Mouse (Mus musculus) olfactory bulb, adult 2 months (tissue): ENCODE data around the gene Xk. TPM values are rescaled to one million over a fixed set of nuclear protein-coding genes. Genes with fewer than 3 reads are reported as not detected.
A peak's percentile ranks its signal among the peaks of the same experiment; 100 is the strongest.

ENCODE experiments used
- H3K27ac ChIP-seq: fragments of 200-500 bp; 2 replicates; pipeline ENCODE4 v1.5.1; 2012; ENCODE audit warnings: low read depth, low read length; ENCODE audit not compliant: insufficient read depth
- H3K4me1 ChIP-seq: fragments of 200-500 bp; 2 replicates; pipeline ENCODE4 v1.6.1; 2012; ENCODE audit warnings: low read length; ENCODE audit not compliant: control insufficient read depth, insufficient read depth
- H3K4me3 ChIP-seq: fragments of 200-500 bp; 2 replicates; pipeline ENCODE4 v1.5.1; 2012; ENCODE audit warnings: mild to moderate bottlenecking, low read depth, low read length, moderate library complexity; ENCODE audit not compliant: insufficient read depth
- CTCF ChIP-seq: fragments of 200-500 bp; IDR thresholded peaks from 2 replicates; pipeline ENCODE4 v1.5.1; 2012; ENCODE audit warnings: low read depth, mild to moderate bottlenecking, low read length, moderate library complexity; ENCODE audit not compliant: insufficient read depth
- POLR2A ChIP-seq: fragments of 200-500 bp; IDR thresholded peaks from 2 replicates; pipeline ENCODE4 v1.6.1; 2012; ENCODE audit warnings: mild to moderate bottlenecking, low read depth, low read length, moderate library complexity; ENCODE audit not compliant: insufficient read depth
- WGBS: fragments of 180-500 bp; shearing (Covaris S2); methylation state at CpG from one replicate; pipeline ENCODE4 v1.1.7; 2018; 5-methylcytosine and 5-hydroxymethylcytosine counted together
- polyA plus RNA-seq: library from polyadenylated mRNA; stranded (reverse); fragments of >200 nt; gene quantifications from 2 replicates; pipeline ENCODE4 v1.2.4, GENCODE M21; 2012; ENCODE audit warnings: low replicate concordance; ENCODE audit not compliant: missing spikeins, insufficient read depth, insufficient read length

The Xk gene
- polyA plus RNA-seq = not detected in 2 replicates

GRCm38 (mm10) chrX:9272460-9273361, at the start of gene Xk:
TSS of gene Xk (plus strand) at chrX:9272756.
- H3K27ac ChIP-seq = no peak within 1 kb of the TSS
- TF ChIP-seq CTCF = no peak
- no peak for TF ChIP-seq POLR2A
- no peaks in the 10 kb centered on the region for H3K4me1 ChIP-seq
- H3K4me3 ChIP-seq = peak within 1 kb of the TSS; percentile 89
- WGBS = 19% methylated on average over 74 of the region's 94 CpGs

GRCm38 (mm10) chrX:9227105-9227504, 45.5 kb upstream of the Xk start:
- no peak overlapping the region for H3K27ac ChIP-seq
- no peaks in the 10 kb centered on the region for H3K4me1 ChIP-seq
- H3K4me3 ChIP-seq = no peak overlapping the region
- WGBS = 74% methylated on average over 2 of the region's 2 CpGs
- no peak for TF ChIP-seq CTCF
- no peak for TF ChIP-seq POLR2A

GRCm38 (mm10) chrX:9240737-9241591, 31.6 kb upstream of the Xk start:
- H3K27ac ChIP-seq = no peak overlapping the region
- 62% methylated on average over 5 of the region's 5 CpGs for WGBS
- H3K4me1 ChIP-seq = no peaks in the 10 kb centered on the region
- H3K4me3 ChIP-seq = no peak overlapping the region
- no peak for TF ChIP-seq CTCF
- TF ChIP-seq POLR2A = no peak

GRCm38 (mm10) chrX:9243381-9243864, 29.1 kb upstream of the Xk start:
- TF ChIP-seq CTCF (no peak), POLR2A (no peak)
- WGBS = 63% methylated on average over 8 of the region's 8 CpGs
- Histone ChIP-seq H3K4me3 (no peak overlapping the region), H3K27ac (no peak overlapping the region), H3K4me1 (no peaks in the 10 kb centered on the region)

GRCm38 (mm10) chrX:9244603-9245336, 27.8 kb upstream of the Xk start:
- TF ChIP-seq POLR2A = no peak
- TF ChIP-seq CTCF = no peak
- H3K4me1 ChIP-seq = no peaks in the 10 kb centered on the region
- H3K27ac ChIP-seq = no peak overlapping the region

GRCm38 (mm10) chrX:9248911-9249310, 23.6 kb upstream of the Xk start:
- TF ChIP-seq CTCF (no peak), POLR2A (no peak)
- no peaks in the 10 kb centered on the region for H3K4me1 ChIP-seq
- 60% methylated on average over 5 of the region's 5 CpGs for WGBS

More at GRCm38 (mm10) chrX:9244603-9245336, 27.8 kb upstream of the Xk start:
- WGBS = 64% methylated on average over 12 of the region's 12 CpGs
- H3K4me3 ChIP-seq = no peak overlapping the region

GRCm38 (mm10) chrX:9253990-9254389, 18.6 kb upstream of the Xk start:
- 86% methylated on average over 10 of the region's 10 CpGs for WGBS
- Histone ChIP-seq H3K27ac (no peak overlapping the region), H3K4me1 (no peaks in the 10 kb centered on the region), H3K4me3 (no peak overlapping the region)
- TF ChIP-seq CTCF = no peak
- TF ChIP-seq POLR2A = no peak

More at GRCm38 (mm10) chrX:9248911-9249310, 23.6 kb upstream of the Xk start:
- Histone ChIP-seq H3K4me3 (no peak overlapping the region), H3K27ac (no peak overlapping the region)

GRCm38 (mm10) chrX:9254901-9255300, 17.7 kb upstream of the Xk start:
- TF ChIP-seq CTCF (no peak), POLR2A (no peak)
- 88% methylated on average over 3 of the region's 3 CpGs for WGBS
- H3K4me1 ChIP-seq = no peaks in the 10 kb centered on the region
- no peak overlapping the region for H3K4me3 ChIP-seq
- no peak overlapping the region for H3K27ac ChIP-seq

GRCm38 (mm10) chrX:9256766-9257165, 15.8 kb upstream of the Xk start, which contains the start of gene Gm14862:
TSS of gene Gm14862 (minus strand) at chrX:9256899.
- no peak for TF ChIP-seq POLR2A
- TF ChIP-seq CTCF = no peak
- 83% methylated on average over 5 of the region's 5 CpGs for WGBS
- no peak within 1 kb of the TSS for H3K27ac ChIP-seq
- H3K4me1 ChIP-seq = no peaks in the 10 kb centered on the region
- no peak within 1 kb of the TSS for H3K4me3 ChIP-seq
